Mouse (Mus musculus) brain, adult 2 months (tissue): ENCODE data around the gene Rps10.
"Not testable (repeated sequence)": the region's sequence is repeated elsewhere in the genome, so short reads cannot be mapped to it uniquely, and the experiment has no call there.

Experiments used
- DNase-seq: peaks from one replicate; pipeline ENCODE4 v3.0.0; 2011; ENCODE audit warnings: low read depth, low spot score

Gene Rps10

DNA sequence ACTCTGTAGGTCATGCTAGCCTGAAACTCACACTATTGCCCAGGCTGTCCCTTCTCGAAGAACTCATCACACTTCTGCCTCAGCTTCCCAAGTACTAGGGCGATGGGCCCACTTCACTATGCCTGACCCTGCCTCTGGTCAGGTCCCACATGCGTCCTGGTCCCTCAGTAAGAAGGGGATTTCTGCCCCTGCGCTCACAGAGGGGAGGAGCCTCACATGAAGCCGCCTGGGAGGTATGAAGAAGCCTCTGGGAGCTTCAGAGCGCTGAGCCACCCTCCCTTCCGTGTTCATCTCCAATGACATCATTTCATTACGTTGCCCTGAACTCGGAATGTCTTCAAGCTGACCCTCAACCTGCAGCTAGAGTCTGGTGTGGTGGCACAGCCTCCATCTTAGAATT is 7.3 kb upstream of the Rps10 start:
- no peak for DNase-seq

DNA sequence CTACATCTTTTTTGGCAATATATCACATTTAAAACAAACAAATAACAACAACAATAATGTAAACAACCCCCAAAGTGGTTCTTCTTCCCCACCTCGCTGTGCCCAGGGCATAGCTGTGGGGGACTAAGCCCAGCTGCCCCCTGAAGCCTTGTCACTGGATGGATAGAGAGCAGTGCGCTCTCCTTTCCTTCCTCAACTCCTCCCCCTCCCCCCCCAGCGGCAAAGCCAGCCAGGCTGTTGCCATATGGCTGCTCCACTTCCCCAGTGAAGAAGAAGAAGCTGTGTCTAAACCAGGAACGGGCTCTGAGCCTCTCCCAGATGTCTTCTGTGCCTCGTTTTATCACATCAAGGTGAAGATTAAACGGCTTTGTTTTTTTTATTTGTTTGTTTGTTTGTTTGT is 6.6 kb upstream of the Rps10 start:
- DNase-seq: peak; percentile 92

GRCm38 (mm10) chr17:27642491-27643062 is 6.1 kb upstream of the Rps10 start:
- peak; percentile 99 for DNase-seq

- DNase-seq: not testable (repeated sequence)
Observed at GRCm38 (mm10) chr17:27639851-27640250, 3.4 kb upstream of the Rps10 start.

- DNase-seq: peak; percentile 95
Observed at GRCm38 (mm10) chr17:27638921-27639332, 2.5 kb upstream of the Rps10 start.

- DNase-seq: peak; percentile 77
Observed at GRCm38 (mm10) chr17:27637333-27637732, 864 bp upstream of the Rps10 start.

DNA sequence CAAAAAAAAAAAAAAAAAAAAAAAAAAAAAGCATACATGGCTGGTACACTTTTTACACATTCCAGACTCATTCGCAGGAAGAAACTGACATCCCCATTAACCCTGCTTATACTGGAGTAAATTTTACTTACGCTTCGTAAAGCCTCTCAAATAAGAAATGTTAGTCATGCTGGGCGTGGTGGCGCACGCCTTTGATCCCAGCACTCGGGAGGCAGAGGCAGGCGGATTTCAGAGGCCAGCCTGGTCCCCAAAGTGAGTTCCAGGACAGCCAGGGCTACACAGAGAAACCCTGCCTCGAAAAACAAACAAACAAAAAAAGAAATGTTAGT is 930 bp downstream of the Rps10 start:
- not testable (repeated sequence) for DNase-seq

DNA sequence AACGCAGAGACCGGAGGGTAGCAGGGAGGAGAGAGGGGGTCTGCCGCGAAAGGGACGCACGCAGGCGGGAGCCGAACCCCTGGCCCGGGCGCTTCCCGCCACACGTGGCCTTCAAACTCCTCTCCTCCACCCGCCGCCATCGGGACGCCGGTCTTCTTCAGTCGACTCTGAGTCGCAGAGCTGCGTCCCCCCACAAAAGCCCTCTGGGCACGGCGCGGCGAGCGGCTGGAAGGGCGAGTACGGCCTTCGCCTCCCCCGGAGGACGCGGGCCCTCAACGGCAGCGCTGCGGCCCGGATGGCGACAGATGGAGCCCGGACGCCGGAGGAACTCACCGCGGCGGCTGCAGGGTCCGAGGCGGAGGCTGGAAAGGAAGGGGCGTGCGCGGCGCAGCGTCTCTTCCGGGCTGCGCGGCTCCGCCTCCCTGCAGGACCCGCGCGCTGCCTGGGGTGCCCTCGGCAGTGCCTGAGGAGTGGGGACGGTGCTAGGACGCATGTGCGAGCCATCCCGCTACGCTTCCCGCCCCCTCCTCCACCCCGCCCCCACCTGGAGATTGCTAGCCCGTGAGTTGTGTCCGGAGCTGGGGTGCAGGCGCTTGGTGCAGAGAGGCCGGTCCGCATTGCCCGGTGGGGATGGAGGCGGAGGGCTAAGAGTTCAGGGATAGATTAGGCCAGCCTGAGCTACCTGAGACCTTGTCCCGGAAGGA is 1.4 kb downstream of the Rps10 start, which contains the start of gene RPS10-NUDT3:
Gene RPS10-NUDT3, minus strand, starts transcription at position 352 of the 704 bp plus-strand sequence.
- DNase-seq: peak; percentile 98

GRCm38 (mm10) chr17:27629249-27630020 is 7.0 kb downstream of the Rps10 start:
- DNase-seq: peak; percentile 94

DNA sequence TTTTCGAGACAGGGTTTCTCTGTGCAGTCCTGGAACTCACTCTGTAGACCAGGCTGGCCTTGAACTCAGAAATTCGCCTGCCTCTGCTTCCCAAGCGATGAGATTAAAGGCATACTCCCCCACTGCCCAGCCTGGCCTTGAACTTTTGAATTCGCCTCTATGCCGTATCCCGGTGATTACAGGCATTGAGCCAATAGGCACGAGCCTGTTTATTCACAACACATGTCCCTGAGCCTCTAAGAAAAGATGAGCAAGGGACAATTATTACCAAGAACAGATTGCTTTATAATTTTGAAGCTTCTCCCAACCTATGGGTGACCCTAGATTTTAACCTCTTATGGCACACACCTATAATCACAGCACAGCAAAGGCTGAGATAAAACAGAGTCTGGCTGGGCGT is 8.1 kb downstream of the Rps10 start:
- no peak for DNase-seq

GRCm38 (mm10) chr17:27627451-27627850 is 9.0 kb downstream of the Rps10 start:
- DNase-seq: no peak

DNA sequence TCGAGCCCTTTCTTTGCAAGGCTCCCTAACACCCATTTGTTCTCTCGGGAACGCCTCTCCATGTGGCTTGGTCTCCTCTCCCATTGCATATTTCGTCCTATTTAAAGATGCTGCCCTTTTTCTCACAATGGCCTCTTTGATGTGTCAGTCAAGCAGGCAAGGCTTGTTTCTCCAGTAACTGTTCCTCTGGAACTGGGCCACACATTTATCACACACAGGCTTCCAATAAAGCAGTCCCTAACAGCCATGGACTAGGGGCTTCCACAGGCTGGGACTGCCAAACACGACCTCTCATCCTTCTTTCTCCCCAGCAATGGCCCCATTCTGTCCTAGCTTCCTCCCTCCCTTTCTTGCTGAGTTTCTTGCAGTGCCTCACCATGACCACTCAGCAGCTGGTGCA is 9.8 kb downstream of the Rps10 start:
- DNase-seq: peak; percentile 86

- DNase-seq: no peak
Observed at GRCm38 (mm10) chr17:27625455-27626251, 10.8 kb downstream of the Rps10 start.

DNA sequence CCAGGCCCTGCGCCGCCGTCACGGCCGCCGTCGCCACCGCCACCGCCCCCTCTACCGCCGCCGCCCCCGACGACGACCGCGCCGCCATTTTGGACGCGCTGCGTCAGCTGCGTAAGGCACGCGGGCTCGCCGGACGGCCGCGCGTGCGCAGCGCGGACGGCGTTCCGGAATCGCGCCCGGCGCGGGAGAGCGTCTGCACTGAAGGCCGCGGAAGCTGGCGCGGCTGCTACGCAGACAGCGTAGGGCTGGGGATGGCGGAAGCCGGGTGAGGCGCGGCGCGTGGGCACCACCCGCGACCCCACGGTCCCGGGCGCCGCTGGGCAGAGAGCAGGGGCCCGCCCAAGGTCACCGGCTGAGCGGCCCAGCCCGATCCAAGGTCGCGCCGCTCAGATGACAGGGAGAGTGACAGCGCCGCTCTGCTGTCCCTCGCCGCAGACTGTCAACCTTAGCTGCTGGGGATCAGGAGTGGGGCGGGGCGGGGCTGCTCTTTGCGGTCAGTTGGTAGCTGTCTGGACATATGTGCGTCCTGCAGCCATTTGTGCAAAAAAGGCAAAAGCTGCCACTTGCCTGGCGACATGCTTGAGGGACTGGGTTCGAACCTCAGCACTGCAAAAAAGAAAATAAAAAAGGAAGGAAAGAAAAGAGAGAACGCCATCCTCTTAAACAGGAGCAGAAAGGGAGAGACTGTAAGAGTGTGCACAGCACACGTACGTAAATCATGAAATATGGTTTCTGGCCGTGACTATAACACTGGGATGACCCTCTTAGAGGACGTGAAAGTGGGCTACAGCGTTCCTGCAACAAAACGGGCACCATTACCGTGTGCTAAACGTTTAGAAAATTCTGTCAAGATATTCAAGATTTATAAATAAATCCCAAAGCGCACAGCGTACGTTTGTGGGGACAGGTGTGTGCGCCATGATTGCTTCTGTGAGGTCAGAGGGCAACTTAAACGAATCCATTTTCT is 12.8 kb downstream of the Rps10 start, which contains the start of gene Nudt3:
Gene Nudt3, minus strand, starts transcription at position 136 of the 967 bp plus-strand sequence.
- peak; percentile 97 for DNase-seq

GRCm38 (mm10) chr17:27622611-27623359 is 13.7 kb downstream of the Rps10 start:
- DNase-seq: peak; percentile 84

DNA sequence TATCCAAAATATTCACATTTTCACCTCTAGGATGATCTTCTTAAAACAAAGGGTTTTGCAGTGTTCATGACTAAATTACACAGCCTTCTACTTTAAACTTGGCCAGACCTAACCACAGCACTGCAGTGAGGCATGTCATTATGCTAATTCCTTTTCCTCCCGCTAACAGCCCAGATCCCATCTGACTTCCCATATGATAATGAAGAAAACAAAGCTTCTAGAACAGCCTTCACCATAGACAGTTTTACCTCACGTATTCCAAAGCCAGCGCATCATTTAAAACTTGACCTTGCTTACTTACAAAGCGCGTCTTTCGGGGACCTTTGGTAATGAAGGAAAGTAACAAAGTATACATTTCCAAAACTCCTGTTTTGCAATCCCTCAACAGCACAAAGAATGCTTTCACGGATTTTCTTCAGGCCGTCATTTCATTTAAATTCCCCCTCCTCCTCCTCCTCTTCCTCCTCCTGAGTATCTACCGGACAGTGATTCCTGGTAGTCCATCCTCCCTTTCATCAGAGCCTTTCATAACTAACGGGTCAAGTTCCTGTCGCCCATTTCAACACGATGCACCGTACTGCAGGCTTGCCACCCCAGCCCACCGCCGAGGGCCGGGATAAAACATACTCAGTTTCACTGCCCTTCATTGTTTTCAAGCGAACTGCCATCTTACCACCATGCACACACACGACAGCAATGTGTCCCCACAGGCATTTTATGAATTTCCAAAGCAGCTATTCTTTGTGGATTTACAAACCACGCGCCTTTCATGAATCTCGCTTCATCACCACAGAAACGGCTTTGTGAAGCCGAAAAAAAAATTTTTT is 14.6 kb downstream of the Rps10 start:
- DNase-seq: peak; percentile 67

DNA sequence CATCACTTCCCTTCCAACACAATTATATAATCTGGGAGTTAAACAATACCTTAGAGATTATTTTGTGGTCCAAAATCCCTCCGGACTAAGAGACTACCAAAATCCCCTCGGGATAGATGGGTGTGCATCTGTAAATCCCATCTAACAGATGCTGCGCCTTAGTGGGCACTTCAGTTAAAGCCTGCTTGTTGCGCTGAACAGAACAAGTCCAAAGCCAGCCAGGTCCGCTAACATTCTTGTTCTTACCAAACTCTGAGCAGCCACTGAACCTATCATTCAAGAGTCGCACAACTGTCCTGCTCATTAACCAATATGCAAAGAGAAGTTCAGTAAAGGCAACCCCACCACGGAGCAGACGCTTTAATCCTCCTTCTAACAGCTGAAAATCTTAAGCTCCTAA is 15.3 kb downstream of the Rps10 start:
- DNase-seq: peak; percentile 45

GRCm38 (mm10) chr17:27615388-27615787 is 21.1 kb downstream of the Rps10 start:
- peak; percentile 38 for DNase-seq

- peak; percentile 69 for DNase-seq
Observed at GRCm38 (mm10) chr17:27613016-27613415, 23.5 kb downstream of the Rps10 start.
